Mouse (Mus musculus): ENCODE data around the gene Vmn1r114. TPM values are rescaled to one million over a fixed set of nuclear protein-coding genes. Genes with fewer than 3 reads are reported as not detected.
"Not testable (repeated sequence)": the region's sequence is repeated elsewhere in the genome, so short reads cannot be mapped to it uniquely, and the experiment has no call there.

The Vmn1r114 gene
- not detected in 2 replicates for polyA plus RNA-seq (2015; fragmentation: Nextera tagmentation; extraction: Ambion mirVana)

DNA sequence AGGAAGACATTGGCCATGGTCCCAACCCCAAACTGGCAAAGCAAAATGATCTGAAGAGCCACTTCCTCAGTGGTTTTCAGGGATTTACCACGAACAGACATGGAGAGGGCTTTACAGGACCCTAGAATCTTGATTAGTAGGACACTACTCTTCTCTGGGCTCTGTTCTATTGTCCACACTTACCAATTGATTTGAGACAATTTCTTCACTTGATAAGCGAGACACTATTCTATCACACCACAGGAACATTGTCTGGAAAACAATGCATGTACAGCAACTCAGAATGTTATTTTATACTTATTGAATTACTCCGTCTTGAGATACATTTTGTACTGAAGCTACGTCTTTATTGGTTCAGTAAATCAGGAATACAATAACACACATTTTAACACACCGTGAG lies at the start of gene Vmn1r114:
Gene Vmn1r114, minus strand, starts transcription at position 101 of the 400 bp plus-strand sequence.
- no CpG with 5 or more reads among the region's 5 CpGs for WGBS
- not testable (repeated sequence) for ATAC-seq (replicated peaks; ENCODE audit: extremely low read depth, insufficient read depth, low FRiP score); H3K27me3 ChIP-seq (ENCODE audit: control insufficient read depth, insufficient read depth, low read length); H3K9ac ChIP-seq (ENCODE audit: low read length); H3K4me1 ChIP-seq (ENCODE audit: control insufficient read depth, insufficient read depth, low read length); H3K27ac ChIP-seq (ENCODE audit: low read length); H3K36me3 ChIP-seq (ENCODE audit: control insufficient read depth, insufficient read depth); H3K4me2 ChIP-seq (ENCODE audit: low read depth, low read length); H3K9me3 ChIP-seq (replicated peaks; ENCODE audit: control insufficient read depth, low read length); H3K4me3 ChIP-seq (ENCODE audit: low read length)

DNA sequence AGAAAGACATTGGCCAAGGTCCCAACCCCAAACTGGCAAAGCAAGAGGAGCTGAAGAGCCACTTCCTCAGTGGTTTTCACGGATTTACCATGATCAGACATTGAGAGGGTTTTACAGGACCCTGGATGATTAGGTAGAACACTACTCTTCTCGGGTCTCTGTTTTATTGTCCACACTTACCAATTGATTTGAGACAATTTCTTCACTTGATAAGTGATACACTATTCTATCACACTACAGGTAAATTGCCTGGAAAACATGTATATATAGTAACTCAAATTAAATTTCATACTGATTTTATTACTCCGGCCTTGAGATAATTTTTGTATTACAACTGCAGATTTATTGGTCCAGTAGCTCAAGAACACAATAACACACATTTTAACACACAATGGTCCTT lies 32.9 kb upstream of the Vmn1r114 start, which contains the start of gene Vmn1r115:
Gene Vmn1r115, minus strand, starts transcription at position 101 of the 400 bp plus-strand sequence.
- not testable (repeated sequence) for ATAC-seq (replicated peaks; ENCODE audit: extremely low read depth, insufficient read depth, low FRiP score); H3K4me2 ChIP-seq (ENCODE audit: low read depth, low read length); H3K36me3 ChIP-seq (ENCODE audit: control insufficient read depth, insufficient read depth); H3K4me3 ChIP-seq (ENCODE audit: low read length); H3K4me1 ChIP-seq (ENCODE audit: control insufficient read depth, insufficient read depth, low read length); H3K27ac ChIP-seq (ENCODE audit: low read length); H3K9ac ChIP-seq (ENCODE audit: low read length); H3K27me3 ChIP-seq (ENCODE audit: control insufficient read depth, insufficient read depth, low read length); H3K9me3 ChIP-seq (replicated peaks; ENCODE audit: control insufficient read depth, low read length)
- WGBS: 75% methylated on average over 1 of the region's 3 CpGs

- H3K4me1 ChIP-seq (ENCODE audit: control insufficient read depth, insufficient read depth, low read length); H3K27me3 ChIP-seq (ENCODE audit: control insufficient read depth, insufficient read depth, low read length); ATAC-seq (replicated peaks; ENCODE audit: extremely low read depth, insufficient read depth, low FRiP score); H3K9me3 ChIP-seq (replicated peaks; ENCODE audit: control insufficient read depth, low read length); H3K4me2 ChIP-seq (ENCODE audit: low read depth, low read length); H3K4me3 ChIP-seq (ENCODE audit: low read length); H3K36me3 ChIP-seq (ENCODE audit: control insufficient read depth, insufficient read depth); H3K9ac ChIP-seq (ENCODE audit: low read length); H3K27ac ChIP-seq (ENCODE audit: low read length): not testable (repeated sequence)
- WGBS: 42% methylated on average over 2 of the region's 2 CpGs
Observed at GRCm38 (mm10) chr7:20786985-20787384, 25.0 kb downstream of the Vmn1r114 start, which contains the start of gene Vmn1r113. Gene Vmn1r113, plus strand, starts transcription at chr7:20787285.

DNA sequence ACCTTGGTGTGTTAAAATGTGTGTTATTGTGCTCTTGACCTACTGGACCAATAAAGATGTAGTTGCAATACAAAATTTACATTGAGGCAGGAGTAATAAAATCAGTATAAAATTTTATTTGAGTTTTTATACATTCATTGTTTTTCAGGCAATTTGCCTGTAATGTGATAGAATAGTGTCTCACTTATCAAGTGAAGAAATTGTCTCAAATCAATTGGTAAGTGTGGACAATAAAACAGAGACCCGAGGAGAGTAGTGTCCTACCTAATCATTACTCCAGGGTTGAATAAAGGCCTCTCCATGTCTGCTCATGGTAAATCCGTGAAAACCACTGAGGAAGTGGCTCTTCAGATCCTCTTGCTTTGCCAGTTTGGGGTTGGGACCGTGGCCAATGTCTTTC lies 41.1 kb downstream of the Vmn1r114 start, which contains the start of gene Vmn1r112:
Gene Vmn1r112, plus strand, starts transcription at position 301 of the 400 bp plus-strand sequence.
- H3K9ac ChIP-seq (ENCODE audit: low read length); H3K9me3 ChIP-seq (replicated peaks; ENCODE audit: control insufficient read depth, low read length); H3K27ac ChIP-seq (ENCODE audit: low read length); H3K4me1 ChIP-seq (ENCODE audit: control insufficient read depth, insufficient read depth, low read length); H3K27me3 ChIP-seq (ENCODE audit: control insufficient read depth, insufficient read depth, low read length); H3K4me2 ChIP-seq (ENCODE audit: low read depth, low read length); ATAC-seq (replicated peaks; ENCODE audit: extremely low read depth, insufficient read depth, low FRiP score); H3K4me3 ChIP-seq (ENCODE audit: low read length); H3K36me3 ChIP-seq (ENCODE audit: control insufficient read depth, insufficient read depth): not testable (repeated sequence)
- no CpG with 5 or more reads among the region's 3 CpGs for WGBS

Other genes with a start within 250 kb of the Vmn1r114 start
- not detected in 2 replicates for gene Gm4141, start 235.9 kb downstream of the Vmn1r114 start, polyA plus RNA-seq (2015; fragmentation: Nextera tagmentation; extraction: Ambion mirVana)
- not detected in 2 replicates for gene Gm4513, start 213.2 kb downstream of the Vmn1r114 start, polyA plus RNA-seq (2015; fragmentation: Nextera tagmentation; extraction: Ambion mirVana)
- gene Vmn1r107, start 143.3 kb downstream of the Vmn1r114 start, polyA plus RNA-seq (2015; fragmentation: Nextera tagmentation; extraction: Ambion mirVana): not detected in 2 replicates
- gene Vmn1r111, start 109.0 kb downstream of the Vmn1r114 start, polyA plus RNA-seq (2015; fragmentation: Nextera tagmentation; extraction: Ambion mirVana): not detected in 2 replicates
- not detected in 2 replicates for gene Gm10668, start 81.6 kb downstream of the Vmn1r114 start, polyA plus RNA-seq (2015; fragmentation: Nextera tagmentation; extraction: Ambion mirVana)
- not detected in 2 replicates for gene Vmn1r112, start 41.0 kb downstream of the Vmn1r114 start, polyA plus RNA-seq (2015; fragmentation: Nextera tagmentation; extraction: Ambion mirVana)
- gene Vmn1r113, start 24.9 kb downstream of the Vmn1r114 start, polyA plus RNA-seq (2015; fragmentation: Nextera tagmentation; extraction: Ambion mirVana): not detected in 2 replicates
- not detected in 2 replicates for gene Vmn1r115, start 32.8 kb upstream of the Vmn1r114 start, polyA plus RNA-seq (2015; fragmentation: Nextera tagmentation; extraction: Ambion mirVana)
- not detected in 2 replicates for gene Vmn1r116, start 60.1 kb upstream of the Vmn1r114 start, polyA plus RNA-seq (2015; fragmentation: Nextera tagmentation; extraction: Ambion mirVana)
- not detected in 2 replicates for gene Vmn1r117, start 71.9 kb upstream of the Vmn1r114 start, polyA plus RNA-seq (2015; fragmentation: Nextera tagmentation; extraction: Ambion mirVana)
- gene Vmn1r118, start 100.2 kb upstream of the Vmn1r114 start, polyA plus RNA-seq (2015; fragmentation: Nextera tagmentation; extraction: Ambion mirVana): not detected in 2 replicates
- gene Vmn1r119, start 200.3 kb upstream of the Vmn1r114 start, polyA plus RNA-seq (2015; fragmentation: Nextera tagmentation; extraction: Ambion mirVana): not detected in 2 replicates
- gene Vmn1r120, start 241.6 kb upstream of the Vmn1r114 start, polyA plus RNA-seq (2015; fragmentation: Nextera tagmentation; extraction: Ambion mirVana): not detected in 2 replicates

All from heart, embryonic 16.5 days (tissue).